Mouse (Mus musculus) embryonic fibroblast, embryonic 13.5 days (primary cell): ENCODE measurements at regions not wholly inside any gene's neighbourhood (a gene's known extent, or its start where the extent isn't known, plus 50 kb on each side); places are given as distances from the start of the nearest gene placed in this dataset.

ENCODE experiments used
- H3K27ac ChIP-seq: 2 replicates; pipeline ENCODE4 v1.5.1; 2012; ENCODE audit warnings: low read length, control low read depth, inconsistent platforms; ENCODE audit not compliant: insufficient read depth
- H3K4me1 ChIP-seq: 2 replicates; pipeline ENCODE4 v1.6.1; 2011; ENCODE audit warnings: low read length; ENCODE audit not compliant: control insufficient read depth, insufficient read depth
- H3K4me3 ChIP-seq: 2 replicates; pipeline ENCODE4 v1.5.1; 2011; ENCODE audit warnings: mild to moderate bottlenecking, control low read depth, low read length; ENCODE audit not compliant: insufficient read depth
- CTCF ChIP-seq: IDR thresholded peaks from 2 replicates; pipeline ENCODE4 v1.5.1; 2011; ENCODE audit warnings: mild to moderate bottlenecking, control low read depth, low read length, moderate library complexity, borderline replicate concordance; ENCODE audit not compliant: insufficient read depth
- POLR2A ChIP-seq: IDR thresholded peaks from 2 replicates; pipeline ENCODE4 v1.6.1; 2011; ENCODE audit warnings: low read depth, mild to moderate bottlenecking, control low read depth, low read length, moderate library complexity

DNA sequence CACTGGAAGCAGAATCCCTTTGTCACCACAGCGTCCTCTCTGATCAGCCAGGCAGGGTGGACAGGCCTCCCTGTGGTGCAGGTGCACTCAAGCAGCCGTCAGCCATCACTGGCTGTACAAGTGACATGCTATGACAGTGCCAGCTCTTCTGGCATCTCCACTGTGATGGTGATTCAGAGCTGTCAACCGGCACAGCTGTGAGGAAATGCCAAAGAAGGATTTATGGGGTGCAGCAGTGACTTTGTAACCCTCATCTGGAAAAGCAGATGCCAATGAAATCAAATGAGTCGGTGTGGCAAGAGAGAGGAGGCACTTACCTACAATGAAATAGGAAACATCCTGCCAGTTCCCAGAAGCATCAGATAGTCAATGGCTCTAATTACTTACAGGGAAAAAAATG, 238.3 kb upstream of the Jun start:
- Histone ChIP-seq H3K4me3 (no peak overlapping the region), H3K4me1 (0 out of 2 replicates have a peak, but pooled peaks cover 2% of the 10 kb centered on the region), H3K27ac (no peak overlapping the region)
- TF ChIP-seq CTCF (no peak), POLR2A (no peak)

DNA sequence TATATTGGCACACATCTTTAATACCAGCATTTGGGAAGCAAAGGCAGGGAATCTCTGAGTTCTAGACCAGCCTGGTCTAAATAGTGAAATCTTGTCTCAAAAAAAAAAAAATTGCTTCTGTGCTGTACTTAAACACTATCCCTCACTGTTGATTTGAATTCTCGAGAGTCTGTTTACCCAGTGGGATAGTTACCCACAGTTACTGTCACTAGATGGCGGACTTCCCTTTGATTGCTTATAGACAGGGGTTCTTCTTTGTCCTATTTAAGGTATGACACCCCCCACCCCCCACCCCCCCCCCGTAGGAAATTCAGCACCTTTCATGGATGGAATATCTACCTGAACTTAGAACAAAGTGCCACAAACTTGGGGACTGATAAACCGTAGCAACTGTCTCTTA, 242.1 kb upstream of the Jun start:
- 0 out of 2 replicates have a peak, but pooled peaks cover 2% of the 10 kb centered on the region for H3K4me1 ChIP-seq
- no peak overlapping the region for H3K4me3 ChIP-seq
- no peak for TF ChIP-seq CTCF
- TF ChIP-seq POLR2A: no peak
- H3K27ac ChIP-seq: no peak overlapping the region

DNA sequence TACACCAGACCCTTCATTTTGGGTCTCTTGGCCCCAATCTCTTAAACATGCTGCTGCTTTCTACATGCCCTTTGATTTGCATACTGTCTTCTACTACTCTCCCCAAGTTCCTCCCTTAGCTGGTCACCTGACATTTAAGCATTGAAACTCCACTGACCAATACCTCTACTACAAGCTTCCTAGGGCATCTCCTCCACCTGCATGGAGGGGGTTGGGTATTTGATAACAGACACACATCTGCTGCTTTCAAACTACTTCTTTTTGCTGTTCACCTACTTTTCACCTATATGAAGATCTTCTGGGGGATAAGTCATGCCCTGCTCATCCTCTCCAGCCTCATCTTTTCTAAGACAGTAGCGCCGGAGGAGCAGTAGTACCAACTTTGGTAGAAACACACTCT, 249.9 kb upstream of the Jun start:
- no peak overlapping the region for H3K27ac ChIP-seq
- H3K4me1 ChIP-seq: no peaks in the 10 kb centered on the region
- no peak overlapping the region for H3K4me3 ChIP-seq
- TF ChIP-seq POLR2A (no peak), CTCF (no peak)

DNA sequence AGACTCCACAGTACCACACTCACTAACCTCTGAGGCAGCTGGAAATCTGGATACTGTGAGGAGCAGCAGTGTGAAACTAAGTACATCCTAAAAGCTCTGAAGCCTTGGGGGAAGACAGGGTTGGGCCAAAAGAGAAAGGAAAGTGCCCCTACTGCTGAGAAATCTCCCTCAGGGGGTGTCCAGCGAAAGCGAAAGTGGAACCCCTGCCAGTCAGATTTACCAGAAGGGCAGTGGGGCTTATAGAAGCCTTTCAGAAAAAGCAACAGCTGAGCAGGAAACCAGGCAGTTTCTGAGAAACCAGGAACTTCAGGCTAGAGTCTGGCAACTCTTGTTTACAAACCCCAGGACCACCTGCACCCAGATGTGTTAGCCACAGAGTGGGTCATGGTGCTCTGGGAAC, 251.3 kb upstream of the Jun start:
- Histone ChIP-seq H3K27ac (no peak overlapping the region; the same call in 1 of the 2 replicates), H3K4me3 (no peak overlapping the region), H3K4me1 (no peaks in the 10 kb centered on the region)
- no peak for TF ChIP-seq POLR2A
- TF ChIP-seq CTCF: no peak

DNA sequence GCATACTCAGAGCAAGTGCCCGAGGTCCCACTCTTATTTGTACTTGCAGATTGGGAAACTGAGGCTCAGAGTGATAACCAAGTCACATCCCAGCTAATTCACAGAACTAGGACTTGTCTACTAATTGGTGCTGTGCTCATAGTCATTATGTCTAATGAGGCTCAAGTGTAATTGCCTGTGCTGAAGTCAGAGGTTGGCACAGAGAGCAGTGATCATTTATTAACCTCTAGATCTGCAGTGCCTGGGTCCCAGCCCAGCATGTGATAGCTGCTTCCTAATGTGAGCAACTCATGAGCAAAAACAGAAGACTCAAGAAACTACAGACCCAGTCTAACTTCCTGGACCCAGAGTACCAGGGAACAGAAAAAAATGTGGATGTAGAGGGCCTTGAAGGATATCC, 252.0 kb upstream of the Jun start:
- no peaks in the 10 kb centered on the region for H3K4me1 ChIP-seq
- no peak overlapping the region; the same call in 1 of the 2 replicates for H3K27ac ChIP-seq
- no peak for TF ChIP-seq CTCF
- no peak for TF ChIP-seq POLR2A
- no peak overlapping the region for H3K4me3 ChIP-seq

DNA sequence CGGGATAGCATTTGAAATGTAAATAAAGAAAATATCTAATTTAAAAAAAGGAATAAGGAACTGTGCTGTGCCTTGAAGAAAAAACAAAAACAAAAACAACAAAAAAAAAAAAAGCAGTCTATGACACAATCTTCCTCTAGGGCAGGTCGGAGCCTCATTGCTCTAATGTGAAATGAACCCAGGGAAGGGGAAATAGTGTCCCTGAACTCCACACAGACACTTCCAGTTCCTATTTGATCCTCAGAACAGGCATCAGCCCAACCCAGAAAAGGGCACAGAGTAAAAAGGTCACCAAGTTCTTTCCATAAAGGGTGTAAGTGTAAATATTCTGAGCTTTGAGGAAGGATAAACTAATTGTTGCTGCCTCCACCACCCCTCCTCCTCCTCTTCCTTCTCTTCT, 250.2 kb upstream of the Fggy start:
- Histone ChIP-seq H3K4me3 (no peak overlapping the region), H3K27ac (no peak overlapping the region), H3K4me1 (no peaks in the 10 kb centered on the region)
- TF ChIP-seq CTCF: no peak
- TF ChIP-seq POLR2A: no peak

DNA sequence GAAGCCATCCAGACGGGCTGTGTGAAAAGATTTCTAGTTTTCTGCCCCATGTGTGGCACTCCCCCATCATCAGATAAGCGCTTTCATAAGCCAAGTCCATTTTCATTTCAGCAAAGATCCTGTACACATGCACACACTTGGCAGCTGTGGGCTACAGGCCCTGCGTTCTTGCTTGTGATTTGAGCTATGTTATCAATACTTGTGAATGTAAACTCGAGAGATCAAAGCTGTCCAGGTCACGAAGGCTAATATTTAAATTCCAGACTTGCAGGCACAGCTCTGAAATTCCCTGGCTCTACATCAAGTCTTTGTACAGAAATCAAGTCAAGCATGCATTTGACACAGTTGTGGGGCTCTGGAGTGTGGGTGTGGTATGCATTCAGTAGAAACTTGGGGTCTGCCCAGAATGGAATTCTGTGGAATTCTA, 248.8 kb upstream of the Fggy start:
- Histone ChIP-seq H3K27ac (no peak overlapping the region), H3K4me3 (no peak overlapping the region), H3K4me1 (no peaks in the 10 kb centered on the region)
- TF ChIP-seq CTCF (no peak), POLR2A (no peak)

DNA sequence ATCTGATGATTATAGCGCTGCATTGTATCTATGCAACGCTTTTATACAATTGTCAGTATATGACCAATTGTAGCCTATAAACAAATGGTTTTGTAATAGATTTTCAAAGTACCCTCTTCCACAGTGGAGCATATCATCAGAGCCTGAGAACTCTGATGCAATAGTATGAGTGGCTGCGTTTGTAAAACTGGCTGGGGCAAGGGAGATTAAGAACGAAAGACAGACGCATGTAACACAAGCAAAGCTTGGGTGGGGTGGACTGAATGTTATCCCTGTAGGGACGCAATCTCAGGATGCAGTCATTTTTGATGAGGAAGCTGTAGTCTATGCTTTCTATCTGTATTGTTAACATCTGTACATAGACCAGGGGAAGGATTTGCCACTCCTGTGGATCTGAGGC, 246.9 kb upstream of the Fggy start:
- H3K27ac ChIP-seq: no peak overlapping the region
- no peak overlapping the region for H3K4me3 ChIP-seq
- TF ChIP-seq CTCF: no peak
- no peak for TF ChIP-seq POLR2A
- H3K4me1 ChIP-seq: no peaks in the 10 kb centered on the region

DNA sequence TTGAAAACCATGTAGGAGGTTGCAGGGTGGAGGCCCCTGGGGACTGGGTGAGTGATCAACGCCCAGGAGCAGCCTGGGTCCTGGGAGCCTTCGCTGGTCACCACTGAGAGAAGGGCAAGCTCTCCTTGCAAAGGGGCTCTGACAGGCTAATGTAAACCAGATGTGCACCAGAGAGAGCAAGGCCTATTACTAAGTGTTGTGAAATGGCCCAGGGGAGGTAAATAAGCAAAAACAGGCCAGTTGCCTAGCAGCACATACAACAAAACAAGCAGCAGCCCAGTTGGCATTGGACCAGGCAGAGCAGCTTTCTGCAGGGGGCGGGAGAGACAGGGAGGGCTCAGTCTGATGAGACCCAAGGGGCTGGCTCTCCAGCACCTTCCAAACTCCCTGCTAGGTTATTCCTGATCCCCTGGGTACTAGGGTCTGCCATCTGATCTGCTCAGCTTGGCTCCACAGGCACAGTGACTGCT, 239.5 kb upstream of the Fggy start:
- Histone ChIP-seq H3K27ac (peak overlapping the region; percentile 68), H3K4me1 (peaks cover 16% of the 10 kb centered on the region), H3K4me3 (no peak overlapping the region)
- TF ChIP-seq CTCF (no peak), POLR2A (no peak)

DNA sequence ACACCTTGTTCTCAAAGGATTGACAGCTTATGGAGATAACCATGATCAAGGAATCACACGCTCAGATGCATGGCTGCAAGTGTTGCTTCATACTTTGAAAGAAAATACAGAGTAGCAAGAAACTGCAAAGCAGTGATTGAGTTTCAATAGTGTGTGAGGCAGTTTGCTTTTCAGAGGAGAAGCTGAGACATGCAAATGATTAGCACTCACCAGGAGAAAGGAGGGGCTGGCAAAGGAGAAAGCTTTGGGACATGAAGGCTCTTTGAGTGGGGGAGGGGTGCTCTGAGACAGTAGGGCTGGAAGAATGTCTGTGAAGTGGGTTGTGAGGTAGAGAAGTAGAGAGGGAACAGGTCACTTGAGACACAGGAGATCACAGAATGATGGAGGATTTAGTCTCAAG, 238.7 kb upstream of the Fggy start:
- Histone ChIP-seq H3K27ac (peak overlapping the region; percentile 68), H3K4me1 (peaks cover 16% of the 10 kb centered on the region), H3K4me3 (no peak overlapping the region)
- no peak for TF ChIP-seq CTCF
- TF ChIP-seq POLR2A: no peak

DNA sequence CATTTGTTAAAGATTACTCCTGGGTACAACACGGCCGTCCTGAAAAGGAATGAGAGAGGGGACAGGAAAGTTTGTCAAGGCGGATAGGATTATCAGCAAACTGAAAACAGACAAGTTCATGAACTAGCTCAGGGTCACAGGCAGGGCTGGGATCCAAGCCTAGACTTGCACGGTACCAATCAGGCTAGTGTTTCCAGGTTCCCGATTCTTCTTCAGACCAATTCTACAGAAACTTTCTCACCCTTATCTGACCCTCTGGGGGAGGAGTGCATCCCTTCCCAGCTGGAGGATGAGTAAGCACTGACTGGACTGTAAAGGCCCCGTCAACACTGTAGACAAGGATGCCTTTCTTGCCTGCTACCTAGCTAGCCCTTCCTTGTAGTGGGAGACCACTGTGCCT, 238.3 kb upstream of the Fggy start:
- Histone ChIP-seq H3K27ac (peak overlapping the region; percentile 68), H3K4me1 (peaks cover 16% of the 10 kb centered on the region), H3K4me3 (no peak overlapping the region)
- TF ChIP-seq POLR2A: no peak
- no peak for TF ChIP-seq CTCF
